10 mouse cellular contexts compared by ENCODE assay signal in genomic region chr12:90142011-90142410, GRCm38 (mm10).
DNase-seq lines count a peak whose midpoint lies in the region; ATAC-seq lines count a peak whose summit lies in the region.
"Had no signal": no experiment of that assay in that cellular context is flagged by ENCODE, and none has a peak within 500 bp of the region (broad histone marks: within the 10 kb centered on the region; RNA-seq: fewer than 3 reads in every experiment).

No protein-coding gene starts in this region.

- H3K4me2 ChIP-seq in forebrain, embryonic 14.5 days (ENCODE audit: low read length): no peak overlapping the region
- H3K4me2 ChIP-seq: liver, embryonic 13.5 days had no signal

- intact Hi-C loops in left cerebral cortex, postnatal 25 days (cut with DNase I): loop anchor here (2.0 kb wide), 2 partner anchors 83 to 431 kb away; no protein-coding TSS in a partner anchor

- ATAC-seq in forebrain, embryonic 14.5 days: peak; percentile 61; the same call in 1 of the 2 replicates

- WGBS in forebrain, embryonic 14.5 days: 66% methylated on average over 2 of the region's 2 CpGs
- 86% methylated on average over 2 of the region's 2 CpGs for WGBS in forebrain, embryonic 10.5 days
- 80% methylated on average over 2 of the region's 2 CpGs for WGBS in limb, embryonic 10.5 days

- H3K4me3 ChIP-seq in forebrain, embryonic 14.5 days (ENCODE audit: low read depth, low read length): no peak overlapping the region
- no peak overlapping the region for H3K4me3 ChIP-seq in forebrain, embryonic 10.5 days
- no peak overlapping the region for H3K4me3 ChIP-seq in limb, embryonic 10.5 days
- H3K4me3 ChIP-seq: liver, embryonic 13.5 days had no signal

- H3K27me3 ChIP-seq in forebrain, embryonic 14.5 days (replicated peaks; ENCODE audit: control insufficient read depth, insufficient read depth, low read length): no peaks in the 10 kb centered on the region
- peaks cover 52% of the 10 kb centered on the region for H3K27me3 ChIP-seq in forebrain, embryonic 10.5 days (ENCODE audit: poor library complexity, severe bottlenecking)
- H3K27me3 ChIP-seq in limb, embryonic 10.5 days (ENCODE audit: low read depth, poor library complexity, severe bottlenecking): no peaks in the 10 kb centered on the region
- H3K27me3 ChIP-seq: liver, embryonic 13.5 days had no signal

- no peaks in the 10 kb centered on the region for H3K9me3 ChIP-seq in forebrain, embryonic 14.5 days (replicated peaks; ENCODE audit: control insufficient read depth, low read length)
- no peaks in the 10 kb centered on the region for H3K9me3 ChIP-seq in forebrain, embryonic 10.5 days
- H3K9me3 ChIP-seq in limb, embryonic 10.5 days (replicated peaks): no peaks in the 10 kb centered on the region
- H3K9me3 ChIP-seq: liver, embryonic 13.5 days had no signal

- H3K4me1 ChIP-seq in forebrain, embryonic 14.5 days (ENCODE audit: control insufficient read depth, insufficient read depth, low read length): no peaks in the 10 kb centered on the region
- 0 out of 2 replicates have a peak, but pooled peaks cover 4% of the 10 kb centered on the region for H3K4me1 ChIP-seq in forebrain, embryonic 10.5 days
- H3K4me1 ChIP-seq in limb, embryonic 10.5 days: peaks cover 11% of the 10 kb centered on the region; the same call in 1 of the 2 replicates
- H3K4me1 ChIP-seq: liver, embryonic 13.5 days had no signal

- no peak overlapping the region for H3K27ac ChIP-seq in forebrain, embryonic 14.5 days (ENCODE audit: low read depth, low read length)
- no peak overlapping the region for H3K27ac ChIP-seq in forebrain, embryonic 10.5 days
- H3K27ac ChIP-seq in limb, embryonic 10.5 days: no peak overlapping the region
- H3K27ac ChIP-seq: liver, embryonic 13.5 days had no signal

- peak; percentile 67 for DNase-seq in forebrain, embryonic 14.5 days (ENCODE audit: low spot score)
- DNase-seq in forebrain, embryonic 10.5 days (ENCODE audit: extremely low spot score, low spot score): no peak
- DNase-seq in cerebellum, adult 9-11 months: peak; percentile 93
- peak; percentile 48 to 83 for DNase-seq in layer of hippocampus, adult 18-20 months (ENCODE audit: low spot score in 2 of 2)
- peak; percentile 73 to 94 for DNase-seq in left cerebral cortex, postnatal 25 days (ENCODE audit: low spot score in 2 of 2)
- no peak for DNase-seq in urinary bladder, postnatal 4 days (ENCODE audit: low spot score in 2 of 2)
- no peak for DNase-seq in neural tube, embryonic 10.5 days (ENCODE audit: extremely low spot score, low spot score)
- DNase-seq in limb, embryonic 10.5 days (ENCODE audit: low spot score): no peak
- DNase-seq: adrenal gland, postnatal 10 days; liver, embryonic 13.5 days had no signal

- no peak overlapping the region for H3K9ac ChIP-seq in forebrain, embryonic 14.5 days (ENCODE audit: low read length)
- H3K9ac ChIP-seq: liver, embryonic 13.5 days had no signal

- H3K36me3 ChIP-seq in forebrain, embryonic 14.5 days (ENCODE audit: control insufficient read depth, insufficient read depth, low read length): no peaks in the 10 kb centered on the region
- no peaks in the 10 kb centered on the region for H3K36me3 ChIP-seq in forebrain, embryonic 10.5 days (replicated peaks)
- no peaks in the 10 kb centered on the region for H3K36me3 ChIP-seq in limb, embryonic 10.5 days
- H3K36me3 ChIP-seq: liver, embryonic 13.5 days had no signal

Comparison
In these comparisons a context has a peak if more than half of its experiments do, and no peak if none do; other contexts are left out.
1. DNase-seq: peak in forebrain, embryonic 14.5 days (single experiment), cerebellum, adult 9-11 months (single experiment), layer of hippocampus, adult 18-20 months (2 of 2) and left cerebral cortex, postnatal 25 days (2 of 2); none in forebrain, embryonic 10.5 days (single experiment), urinary bladder, postnatal 4 days (0 of 2), neural tube, embryonic 10.5 days (single experiment) and limb, embryonic 10.5 days (single experiment).